Mouse (Mus musculus): ENCODE data around the gene Trappc2.

Gene Trappc2

GRCm38 (mm10) chrX:166440036-166440615, at the start of gene Trappc2:
TSS of gene Trappc2 (plus strand) at chrX:166440574.
- DNase-seq (ENCODE audit: low spot score in 2 of 2), result no peak

GRCm38 (mm10) chrX:166393753-166394152, 46.6 kb upstream of the Trappc2 start:
- no peak for DNase-seq (ENCODE audit: low spot score in 2 of 2)

GRCm38 (mm10) chrX:166407865-166408264, 32.5 kb upstream of the Trappc2 start:
- DNase-seq (ENCODE audit: low spot score in 2 of 2), result no peak

GRCm38 (mm10) chrX:166416196-166416595, 24.2 kb upstream of the Trappc2 start:
- no peak for DNase-seq (ENCODE audit: low spot score in 2 of 2)

GRCm38 (mm10) chrX:166434812-166435211, 5.6 kb upstream of the Trappc2 start:
- DNase-seq (ENCODE audit: low spot score in 2 of 2), result no peak

- DNase-seq (ENCODE audit: low spot score in 2 of 2), result peak; percentile 70 to 79
Measured at GRCm38 (mm10) chrX:166440616-166441063, 266 bp downstream of the Trappc2 start, which contains the start of gene Ofd1. TSS of gene Ofd1 (minus strand) at chrX:166440704.

GRCm38 (mm10) chrX:166444552-166444951, 4.2 kb downstream of the Trappc2 start:
- DNase-seq (ENCODE audit: low spot score in 2 of 2), result no peak

GRCm38 (mm10) chrX:166453532-166453931, 13.2 kb downstream of the Trappc2 start:
- no peak for DNase-seq (ENCODE audit: low spot score in 2 of 2)

GRCm38 (mm10) chrX:166454331-166454730, 14.0 kb downstream of the Trappc2 start:
- no peak for DNase-seq (ENCODE audit: low spot score in 2 of 2)

- no peak for DNase-seq (ENCODE audit: low spot score in 2 of 2)
Measured at GRCm38 (mm10) chrX:166455525-166455924, 15.2 kb downstream of the Trappc2 start.

GRCm38 (mm10) chrX:166468321-166468720, 27.9 kb downstream of the Trappc2 start:
- DNase-seq (ENCODE audit: low spot score in 2 of 2), result no peak

- no peak for DNase-seq (ENCODE audit: low spot score in 2 of 2)
Measured at GRCm38 (mm10) chrX:166472612-166473011, 32.2 kb downstream of the Trappc2 start.

- DNase-seq (ENCODE audit: low spot score in 2 of 2), result no peak
Measured at GRCm38 (mm10) chrX:166477393-166477792, 37.0 kb downstream of the Trappc2 start.

- peak in 1 of 2 experiments; percentile 5 for DNase-seq (ENCODE audit: low spot score in 2 of 2)
Measured at GRCm38 (mm10) chrX:166478631-166479364, 38.4 kb downstream of the Trappc2 start.

GRCm38 (mm10) chrX:166479365-166479983, 39.1 kb downstream of the Trappc2 start, which contains the start of gene Rab9:
TSS of gene Rab9 (minus strand) at chrX:166479867.
- DNase-seq (ENCODE audit: low spot score in 2 of 2), result peak; percentile 66 to 71

GRCm38 (mm10) chrX:166495052-166495451, 54.7 kb downstream of the Trappc2 start:
- no peak for DNase-seq (ENCODE audit: low spot score in 2 of 2)

- no peak for DNase-seq (ENCODE audit: low spot score in 2 of 2)
Measured at GRCm38 (mm10) chrX:166497771-166498170, 57.4 kb downstream of the Trappc2 start.

- DNase-seq (ENCODE audit: low spot score in 2 of 2), result no peak
Measured at GRCm38 (mm10) chrX:166499496-166500190, 59.3 kb downstream of the Trappc2 start.

Data from frontal cortex, postnatal 25 days (tissue).